Mouse (Mus musculus): ENCODE measurements around the gene Pfkfb4.

The Pfkfb4 gene

DNA sequence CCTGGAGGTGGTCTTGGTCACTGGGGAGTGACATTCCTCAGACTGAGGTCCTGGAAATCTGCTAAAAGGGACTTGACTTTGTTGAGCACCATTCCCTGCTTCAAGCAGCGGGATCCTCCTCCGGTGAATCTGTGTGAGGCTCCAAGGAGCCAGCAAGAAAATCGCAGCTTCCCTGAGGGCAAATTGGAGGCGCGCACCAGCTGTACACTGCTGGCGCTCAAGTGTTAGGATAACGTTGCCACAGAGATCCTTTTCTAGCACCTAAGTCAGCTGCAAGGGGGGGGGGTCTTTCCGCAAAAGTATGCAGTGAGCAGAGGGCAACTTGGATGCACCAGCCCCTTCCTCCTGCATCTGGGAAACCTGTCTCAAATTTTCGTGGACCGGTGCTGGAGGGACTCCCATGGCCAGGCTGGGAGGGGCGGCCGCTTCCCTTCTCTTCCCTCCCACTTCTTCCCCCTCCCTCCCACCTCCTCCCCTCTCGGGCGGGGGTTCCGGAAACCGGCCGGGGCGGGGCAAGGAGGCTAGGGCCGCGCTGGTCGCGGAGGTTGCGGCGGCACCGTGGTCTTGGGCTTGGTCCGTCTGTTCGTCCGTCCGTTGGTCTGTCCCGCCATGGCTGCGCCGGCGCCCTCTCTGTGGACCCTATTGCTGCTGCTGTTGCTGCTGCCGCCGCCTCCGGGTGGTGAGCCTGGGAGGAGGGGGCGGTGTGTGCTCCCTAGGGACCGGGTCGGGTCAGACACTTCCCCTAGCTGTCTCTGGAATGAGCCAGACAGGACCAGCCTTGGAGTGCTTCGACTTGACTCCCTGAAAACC is 46.7 kb downstream of the Pfkfb4 start, which contains the start of gene Shisa5:
Shisa5 (plus strand) TSS at position 480 of the 810 bp plus-strand sequence.
- peak; percentile 69 to 77 for DNase-seq

DNA sequence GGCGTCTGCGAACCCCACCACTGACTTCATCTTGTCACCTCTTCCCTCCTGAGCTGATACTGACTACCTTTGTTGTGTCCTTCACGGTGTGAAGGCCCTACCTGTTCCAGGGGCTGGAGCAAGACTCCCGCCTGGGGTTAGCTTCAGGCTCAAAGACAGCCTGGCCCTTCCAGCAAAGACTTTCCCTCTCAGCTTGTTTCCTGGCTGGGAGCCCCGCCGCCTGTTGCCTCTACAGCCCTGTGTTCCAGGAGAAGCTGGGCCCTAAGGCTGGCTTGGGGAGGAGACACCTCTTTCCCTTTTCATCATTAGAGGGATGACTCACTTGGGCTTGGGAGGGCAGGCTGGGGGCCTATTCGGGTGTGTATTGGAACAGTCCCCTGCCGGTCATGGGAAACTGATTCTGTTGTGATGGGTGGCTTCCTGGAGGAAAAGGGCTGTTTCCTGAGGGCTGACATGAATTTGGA is 47.4 kb downstream of the Pfkfb4 start:
- peak; percentile 69 to 77 for DNase-seq

DNA sequence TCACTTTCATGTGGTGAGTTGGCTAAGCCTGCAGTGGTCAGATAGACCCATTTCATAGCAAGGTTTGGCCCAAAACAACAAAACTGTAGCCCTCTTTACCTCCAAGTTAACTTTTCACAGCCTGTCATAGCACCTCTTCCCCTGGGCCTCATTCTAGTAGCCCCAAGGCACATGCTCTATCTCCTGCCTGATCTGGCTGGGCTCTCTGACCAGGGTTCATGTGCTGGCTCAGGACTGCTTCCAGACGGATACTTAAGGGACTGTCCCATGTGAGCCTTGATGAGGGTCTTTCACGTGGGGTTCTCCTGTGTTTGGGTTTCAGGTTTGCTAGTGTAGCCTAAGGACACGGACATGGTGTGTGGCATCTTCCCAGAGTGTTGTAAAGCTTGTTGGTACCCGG is 48.1 kb downstream of the Pfkfb4 start:
- no peak for DNase-seq

DNA sequence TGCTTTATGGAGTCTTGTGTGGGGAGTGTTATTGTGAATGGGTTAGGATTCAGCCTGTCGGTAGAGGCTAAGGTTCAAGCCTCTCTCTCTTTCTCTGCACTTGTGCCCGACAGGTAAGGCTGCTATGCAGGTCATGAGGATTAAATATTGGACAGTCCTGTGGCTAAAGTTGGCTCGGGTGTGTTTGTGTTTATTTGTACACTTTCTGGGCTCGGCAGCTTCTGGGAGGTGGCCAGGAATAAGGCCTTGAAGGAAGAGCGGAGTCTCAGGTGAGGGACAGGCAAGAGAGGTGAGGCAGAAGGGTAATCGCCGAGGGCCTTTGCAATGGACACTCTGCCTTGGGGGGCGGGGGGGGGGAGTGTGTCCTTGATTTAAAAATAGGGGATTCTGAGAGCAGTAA is 48.6 kb downstream of the Pfkfb4 start:
- DNase-seq: no peak

DNA sequence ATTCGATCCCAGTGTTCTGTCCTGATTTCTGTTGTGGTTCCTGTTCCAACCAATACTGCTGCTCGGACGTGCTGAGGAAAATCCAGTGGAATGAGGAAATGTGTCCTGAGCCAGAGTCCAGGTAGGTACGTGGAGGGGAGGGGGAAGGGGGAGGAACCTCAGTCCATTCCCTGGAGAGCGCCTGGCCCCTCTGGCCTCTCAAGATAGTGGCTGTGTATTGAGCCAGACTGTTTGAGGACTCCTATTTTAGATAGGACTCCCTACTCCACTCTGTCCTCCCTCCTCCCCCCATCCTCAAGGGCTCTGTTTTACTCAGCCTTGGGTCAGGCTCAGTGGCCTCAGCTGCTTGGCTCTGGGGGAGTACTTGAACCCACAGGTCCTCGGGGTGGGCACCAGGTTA is 49.3 kb downstream of the Pfkfb4 start:
- no peak for DNase-seq

DNA sequence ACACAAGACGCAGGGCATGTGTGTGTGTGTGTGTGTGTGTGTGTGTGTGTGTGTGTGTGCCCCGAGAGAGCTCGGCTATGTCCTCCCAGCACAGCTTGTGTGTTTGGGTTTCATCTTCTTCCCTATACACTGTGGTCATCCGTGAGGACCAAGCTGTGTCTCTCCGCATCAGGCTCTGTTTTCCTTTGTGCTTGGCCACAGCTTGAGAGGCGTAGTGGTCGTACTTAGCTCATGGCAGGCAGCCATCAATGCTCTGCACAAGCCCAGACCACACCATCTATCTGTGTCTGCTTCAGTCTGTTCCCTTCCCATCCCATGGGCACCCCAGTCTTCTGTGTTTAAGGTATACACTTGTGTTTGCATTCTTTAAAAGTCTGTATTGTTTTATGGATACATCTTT is 49.8 kb downstream of the Pfkfb4 start:
- peak in 1 of 2 experiments; percentile 42 for DNase-seq

DNA sequence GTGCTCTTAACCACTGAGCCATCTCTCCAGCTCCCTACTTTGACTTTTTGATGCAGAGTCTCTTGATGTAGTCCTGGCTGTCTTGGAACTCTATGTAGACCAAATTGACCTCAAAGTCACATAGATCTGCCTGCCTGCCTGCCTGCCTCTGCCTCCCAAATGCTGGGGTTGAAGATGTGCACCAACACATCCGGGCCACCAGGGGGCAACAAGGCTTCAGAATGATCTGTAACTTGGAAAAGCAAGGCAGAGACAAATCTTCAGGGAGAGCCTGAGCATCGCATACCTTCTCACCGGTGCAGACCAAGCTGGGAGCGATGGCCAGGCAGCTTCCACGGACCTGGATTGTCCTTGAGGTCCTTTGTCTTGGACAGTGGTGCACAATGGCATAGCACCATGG is 54.7 kb downstream of the Pfkfb4 start:
- peak; percentile 60 to 62 for DNase-seq

DNA sequence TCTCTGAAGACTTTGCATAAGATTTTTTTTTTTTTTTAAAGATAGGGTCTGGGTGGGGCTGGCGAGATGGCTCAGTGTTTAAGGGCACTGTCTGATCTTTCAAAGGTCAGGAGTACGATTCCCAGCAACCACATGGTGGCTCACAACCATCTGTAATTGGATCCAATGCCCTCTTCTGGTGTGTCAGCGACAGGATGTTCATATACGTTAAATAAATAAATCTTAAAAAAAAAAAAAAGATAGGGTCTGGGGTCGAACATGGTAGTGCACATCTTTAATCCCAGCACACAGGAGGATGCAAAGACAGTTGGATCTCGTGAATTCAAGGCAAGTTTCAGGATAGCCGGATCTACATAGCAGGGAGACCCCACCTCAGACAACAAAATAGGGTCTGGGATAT is 57.7 kb downstream of the Pfkfb4 start:
- no peak for DNase-seq

DNA sequence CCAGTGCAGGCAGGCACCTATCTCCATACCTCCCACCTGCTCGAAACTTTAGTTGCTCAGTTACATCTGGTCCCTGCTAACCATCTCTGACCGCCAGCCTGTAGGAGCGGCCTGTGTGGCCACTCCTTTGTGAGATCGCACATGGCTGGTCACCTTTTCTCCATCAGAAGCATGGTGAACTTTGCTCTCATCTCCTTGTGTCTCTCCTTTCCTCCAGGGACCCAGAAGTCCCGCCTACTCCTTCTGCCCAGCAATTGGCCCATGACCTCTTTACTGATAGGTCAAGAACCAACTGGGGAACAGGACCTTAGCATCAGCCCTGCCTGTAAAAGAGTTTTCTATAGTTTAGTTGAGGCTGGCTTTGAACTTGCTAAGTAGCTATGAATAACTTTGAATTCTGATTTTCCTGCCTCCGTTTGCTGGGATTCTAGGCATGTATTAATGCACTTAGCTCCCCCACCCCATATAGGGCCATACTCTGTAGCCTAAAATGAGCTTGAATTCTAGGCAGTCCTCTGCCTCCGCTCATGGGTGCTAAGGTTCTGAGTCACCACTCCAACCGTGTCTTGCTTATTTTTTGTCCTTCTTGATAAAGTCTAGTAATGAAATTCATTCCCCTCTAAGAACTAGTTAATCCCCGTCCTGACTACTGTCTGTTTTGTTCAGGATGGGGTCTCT is 58.6 kb downstream of the Pfkfb4 start:
- no peak for DNase-seq

DNA sequence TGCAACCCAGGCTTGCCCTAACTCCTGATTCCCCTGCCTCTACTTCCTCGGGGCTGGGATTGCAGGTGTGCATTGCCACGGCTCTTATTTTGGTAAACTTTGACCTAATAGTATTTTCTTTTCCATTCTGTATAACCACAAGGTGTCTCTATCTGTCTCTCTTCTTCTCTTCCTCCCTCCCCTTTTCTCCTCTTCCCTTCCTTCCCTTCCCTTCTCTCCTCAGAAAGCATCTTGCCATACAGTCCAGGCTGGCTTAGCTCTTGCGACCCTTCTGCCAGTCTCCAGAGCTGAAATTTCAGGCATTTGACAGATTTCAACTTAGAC is 59.1 kb downstream of the Pfkfb4 start:
- no peak for DNase-seq

DNA sequence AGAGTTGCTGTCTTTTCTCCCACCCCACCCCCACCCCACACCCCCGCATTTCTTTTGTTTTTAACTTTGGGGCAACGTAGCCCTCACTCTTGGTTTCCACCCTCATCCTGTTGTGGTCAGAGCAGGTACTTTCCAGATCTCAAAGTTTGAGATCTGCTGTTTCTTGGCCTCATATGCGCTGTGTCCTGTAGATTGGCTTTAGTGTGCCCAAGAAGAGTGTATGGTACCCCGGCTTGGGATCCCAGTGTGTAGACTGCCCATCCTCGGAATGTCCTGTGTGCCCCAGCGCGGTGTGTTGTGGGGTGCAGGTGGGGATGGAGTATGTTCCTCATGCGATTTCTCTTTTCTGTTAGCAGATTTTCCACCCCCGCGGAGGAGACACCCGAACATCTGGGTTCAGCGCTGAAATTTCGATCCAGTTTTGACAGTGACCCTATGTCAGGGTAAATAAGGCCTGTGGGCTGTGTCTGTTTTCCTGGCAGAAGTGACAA is 59.5 kb downstream of the Pfkfb4 start:
- DNase-seq: no peak

DNA sequence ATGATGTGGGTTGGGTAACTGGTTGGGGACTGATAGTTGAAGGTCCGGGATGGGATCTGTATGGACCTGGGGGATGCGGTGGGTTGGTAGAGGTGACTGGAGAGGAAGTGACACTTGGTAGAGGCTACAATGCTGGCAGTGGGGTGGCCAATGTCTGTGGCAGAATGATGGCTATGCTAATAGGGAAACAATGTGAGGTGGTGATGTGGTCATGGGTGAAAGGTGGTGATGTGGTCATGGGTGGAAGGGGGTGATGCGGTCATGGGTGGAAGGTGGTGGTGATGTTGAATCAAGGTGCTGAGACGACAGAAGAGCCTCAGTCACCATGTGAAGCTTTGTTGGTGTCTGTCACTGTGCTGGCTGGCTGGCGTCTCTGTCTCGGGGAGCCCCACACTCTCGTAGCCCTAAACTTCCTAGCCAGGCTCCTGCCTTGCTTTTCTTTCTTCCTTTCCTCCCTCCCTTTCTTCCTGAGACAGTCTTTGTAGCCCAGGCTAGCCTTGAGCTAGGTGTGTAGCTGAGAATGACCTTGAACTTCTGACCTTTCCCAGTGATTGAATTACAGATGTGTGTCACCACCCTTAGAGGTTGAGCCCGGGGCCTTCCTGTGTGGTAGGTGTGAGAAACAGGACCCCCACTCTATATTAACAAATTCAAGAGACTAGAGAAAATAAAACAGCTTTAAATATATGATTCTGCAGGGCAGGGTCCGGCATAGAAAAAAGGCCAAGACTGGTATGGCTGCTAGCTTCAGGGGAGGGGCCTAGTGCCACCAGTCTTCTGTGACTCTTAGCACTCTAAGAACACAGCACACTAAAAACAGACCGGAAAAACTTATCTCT is 60.3 kb downstream of the Pfkfb4 start:
- DNase-seq: no peak

DNA sequence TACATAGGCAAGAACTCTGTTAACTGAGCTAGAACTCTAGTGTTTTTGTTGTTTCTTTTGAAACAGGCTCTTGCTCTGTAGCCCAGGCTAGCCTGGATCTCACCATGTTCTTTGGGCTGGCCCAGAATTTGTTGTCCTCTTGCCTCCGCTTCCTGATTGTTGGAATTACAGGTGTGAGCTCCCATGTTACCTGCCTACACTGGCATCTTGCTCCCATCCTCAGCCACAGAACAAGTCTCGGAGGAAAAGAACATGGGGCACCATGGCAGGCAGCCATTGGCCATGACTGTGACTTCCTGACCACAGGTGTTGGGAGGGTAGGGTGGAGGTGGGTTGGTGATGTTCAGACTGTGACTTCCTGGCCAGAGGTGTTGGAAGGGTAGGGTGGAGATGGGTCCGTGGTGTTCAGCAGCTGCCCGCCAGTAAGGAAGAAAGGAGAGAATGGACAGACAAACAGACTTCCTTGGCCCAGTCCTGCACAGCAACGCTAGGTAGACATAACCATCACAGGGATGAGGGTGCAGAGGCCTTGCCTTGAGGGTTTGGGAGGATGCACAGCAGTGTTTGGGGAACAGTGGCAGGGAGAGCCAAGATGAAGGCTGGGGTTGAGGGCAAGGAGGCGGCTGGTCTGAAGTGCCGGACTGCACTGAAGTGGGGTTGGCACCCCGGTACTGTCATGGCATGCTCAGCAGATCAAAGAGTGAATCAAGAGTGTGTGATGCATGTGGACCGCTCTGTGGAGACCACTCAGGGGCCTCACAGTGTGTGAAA is 61.1 kb downstream of the Pfkfb4 start:
- no peak for DNase-seq

DNA sequence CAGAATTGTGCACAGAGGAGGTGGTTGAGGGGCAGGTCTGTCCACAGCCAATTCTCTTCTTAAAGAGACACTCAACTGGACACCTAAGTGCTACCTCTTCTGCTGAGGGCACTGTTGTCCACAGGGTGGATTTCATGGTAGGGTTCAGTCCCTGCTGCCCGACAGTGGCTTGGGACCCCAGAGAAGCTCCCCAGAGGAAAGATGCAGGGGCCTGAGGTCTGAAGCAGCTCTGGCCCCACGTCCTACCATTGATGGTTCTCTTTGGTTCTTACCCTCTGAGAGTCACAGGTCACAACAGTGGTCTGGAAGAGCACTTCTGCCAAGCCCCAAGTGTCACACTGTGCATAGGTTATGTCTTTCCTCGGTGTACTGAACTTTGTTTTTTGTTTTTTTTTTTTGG is 61.8 kb downstream of the Pfkfb4 start:
- no peak for DNase-seq

DNA sequence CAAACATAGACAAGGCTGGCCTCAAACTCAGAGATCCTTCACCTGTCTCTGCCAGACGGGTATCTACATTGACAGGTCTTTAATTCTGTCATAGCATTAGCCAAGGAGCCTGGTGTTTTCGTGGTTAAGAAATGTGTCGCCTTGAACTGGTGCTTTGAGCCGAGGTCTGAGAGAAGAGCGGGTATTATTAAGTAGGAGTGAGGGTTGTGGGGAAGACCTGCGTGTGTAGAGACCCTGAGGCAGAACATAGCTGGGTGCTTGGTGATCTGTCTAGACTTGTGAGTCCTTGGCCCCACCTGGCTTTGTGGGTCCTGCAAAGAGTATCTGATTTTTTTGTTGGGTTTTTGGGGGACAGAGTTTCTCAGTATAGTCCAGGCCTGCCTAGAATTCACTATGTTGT is 62.3 kb downstream of the Pfkfb4 start:
- DNase-seq: no peak

DNA sequence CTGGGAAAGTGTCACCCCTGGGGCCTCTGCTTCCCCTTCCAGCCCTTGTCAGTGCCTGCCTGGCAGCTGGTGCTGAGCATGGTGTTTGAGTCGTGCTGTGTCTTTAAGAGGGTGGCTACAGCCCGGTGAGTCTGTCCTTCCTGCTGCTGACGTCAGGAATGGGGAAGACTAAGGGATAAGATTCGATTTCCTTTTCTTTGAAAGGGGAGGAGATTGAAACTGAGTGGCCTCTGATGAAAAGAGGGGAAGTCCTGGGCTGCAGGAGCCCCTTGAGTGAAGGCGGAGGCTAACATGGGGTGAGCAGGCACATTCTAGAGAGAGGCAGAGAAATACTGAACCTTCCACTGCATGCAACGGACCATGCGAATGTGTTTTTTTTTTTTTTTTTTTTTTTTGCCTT is 63.1 kb downstream of the Pfkfb4 start:
- peak; percentile 56 to 67 for DNase-seq

DNA sequence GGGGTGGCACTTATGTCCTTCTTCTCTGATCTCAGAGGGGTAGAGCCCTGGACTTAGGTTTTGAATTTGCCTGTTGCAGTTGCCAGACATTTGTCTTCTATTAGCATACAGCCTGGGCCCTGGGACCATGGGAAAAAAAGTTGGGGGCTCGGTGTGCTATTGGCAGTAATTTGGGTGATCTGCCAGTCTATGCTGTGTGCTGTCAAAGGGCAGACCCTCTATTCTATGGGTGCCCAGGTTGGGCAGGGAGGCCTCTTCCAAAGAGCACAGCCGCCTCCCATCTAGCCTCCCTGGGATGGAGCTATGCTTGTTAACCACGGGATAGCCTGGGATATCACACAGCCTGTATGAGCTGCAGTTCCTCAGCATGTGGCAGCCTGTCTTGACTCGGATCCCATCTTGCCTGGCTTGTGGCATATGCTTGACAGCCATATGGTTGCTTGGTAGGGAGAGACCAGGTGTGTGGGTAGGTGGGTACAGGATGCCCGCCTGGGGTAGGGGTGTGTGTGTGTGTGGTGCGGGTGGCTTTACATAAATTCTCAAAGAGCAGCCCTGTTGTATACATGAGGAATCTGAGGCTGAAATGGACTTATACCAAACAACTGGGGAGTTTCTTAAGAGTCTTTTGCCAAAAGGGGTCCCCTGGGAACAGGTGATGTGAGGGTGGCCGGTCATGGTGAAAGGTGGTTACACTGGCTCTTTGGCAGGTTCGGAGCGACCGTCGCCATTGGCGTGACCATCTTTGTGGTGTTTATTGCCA is 63.9 kb downstream of the Pfkfb4 start:
- DNase-seq: no peak

DNA sequence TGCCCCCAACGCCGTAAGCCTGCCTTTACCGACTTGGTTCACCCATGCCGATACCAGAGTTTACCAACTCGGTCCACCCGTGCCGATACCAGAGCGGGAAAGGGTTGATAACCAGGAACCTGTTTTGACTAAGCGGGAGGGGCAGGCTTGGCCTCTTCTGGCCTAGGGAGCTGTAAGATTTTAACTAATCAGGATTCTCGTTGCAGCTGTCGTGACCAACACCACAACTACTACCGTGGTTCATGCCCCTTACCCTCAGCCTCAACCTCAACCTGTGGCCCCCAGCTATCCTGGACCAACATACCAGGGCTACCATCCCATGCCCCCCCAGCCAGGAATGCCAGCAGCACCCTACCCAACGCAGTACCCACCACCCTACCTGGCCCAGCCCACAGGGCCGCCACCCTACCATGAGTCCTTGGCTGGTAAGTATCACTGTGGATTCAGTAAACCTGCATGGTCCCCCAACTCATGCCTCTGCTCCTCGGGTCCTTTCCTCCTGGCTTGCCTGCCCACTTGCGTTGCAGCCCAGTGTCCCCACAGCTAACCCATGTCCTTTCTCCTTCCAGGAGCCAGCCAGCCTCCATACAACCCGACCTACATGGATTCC is 64.6 kb downstream of the Pfkfb4 start:
- no peak for DNase-seq

DNA sequence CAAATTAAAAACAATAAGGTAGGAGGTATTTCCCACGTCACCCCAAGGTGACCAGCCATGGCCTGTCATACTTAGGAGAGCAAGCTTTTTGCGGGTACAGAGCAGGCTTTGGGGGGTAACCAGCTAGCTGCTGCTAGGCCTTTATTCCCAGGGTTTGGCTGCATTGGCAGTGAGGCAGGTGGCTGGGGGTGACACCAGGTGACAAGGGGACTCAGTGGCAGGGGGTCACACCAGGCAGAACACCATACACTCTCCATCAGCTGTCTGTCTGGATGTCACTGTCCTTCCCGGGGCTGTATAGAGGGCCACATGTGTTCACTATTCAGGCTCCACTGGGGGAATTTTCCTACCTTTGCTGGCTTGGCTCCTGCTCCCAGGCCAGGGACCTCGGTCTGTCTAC is 65.3 kb downstream of the Pfkfb4 start:
- DNase-seq: no peak

DNA sequence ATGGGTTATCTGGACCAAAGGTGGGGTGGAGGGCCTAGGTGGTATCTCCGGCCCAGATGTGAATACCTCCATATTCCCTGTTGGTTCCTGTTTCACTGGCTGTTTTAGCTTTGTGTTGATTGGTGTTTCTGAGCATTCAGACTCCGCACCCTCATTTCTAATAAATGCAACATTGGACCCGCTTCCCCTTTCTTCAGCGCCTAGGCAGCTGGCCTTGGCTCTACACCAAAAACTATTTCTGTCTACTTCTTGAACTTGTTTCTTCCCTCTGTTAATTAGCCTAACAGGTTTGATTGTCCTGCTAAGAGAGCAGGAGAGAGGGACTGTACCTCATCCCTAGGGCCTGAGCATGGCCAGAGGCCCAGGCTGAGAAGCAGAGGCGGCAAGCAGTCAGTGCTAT is 66.0 kb downstream of the Pfkfb4 start:
- DNase-seq: no peak
